Mouse (Mus musculus): Measurements from ENCODE around the gene Sptbn2.

DNA sequence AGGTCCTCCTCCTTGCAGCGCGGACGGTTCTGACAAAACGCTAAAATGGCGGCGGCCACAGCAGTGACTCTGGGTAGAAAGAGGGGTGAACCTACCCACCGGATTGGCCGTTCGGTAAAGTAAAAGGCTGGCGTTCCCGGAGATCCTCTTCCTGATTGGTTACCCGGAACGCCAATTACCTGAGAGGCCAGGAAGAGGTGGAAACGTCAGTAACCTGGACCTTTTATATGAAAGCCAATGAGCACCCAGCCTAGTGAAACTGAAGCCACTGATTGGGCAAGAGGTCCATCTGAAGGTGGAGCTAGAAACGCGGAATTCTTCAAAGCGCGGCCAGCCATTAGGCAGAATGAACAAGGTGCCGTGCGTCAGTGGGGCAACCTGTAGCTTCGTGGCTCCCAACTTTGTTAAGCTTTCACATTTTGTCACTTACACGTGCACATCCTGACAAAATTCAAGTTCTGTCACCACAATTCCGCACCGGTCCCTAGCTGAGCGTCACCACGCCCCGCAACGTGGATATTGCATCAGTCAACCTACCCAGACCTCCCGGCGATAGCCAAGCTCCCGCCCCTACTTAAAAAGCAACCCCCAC is 83.0 kb downstream of the Sptbn2 start, which contains the start of gene Rbm4:
- TF ChIP-seq GATA1 (IDR thresholded peaks at IDR 0.05; ENCODE audit: low read length) (no peak), TAL1 (IDR thresholded peaks at IDR 0.05; ENCODE audit: low read length) (no peak)
